Mouse (Mus musculus) lung, embryonic 15.5 days (tissue): Measurements from ENCODE around the gene Tmem82. TPM values are rescaled to one million over a fixed set of nuclear protein-coding genes. Genes with fewer than 3 reads are reported as not detected.
A peak's percentile ranks its signal among the peaks of the same experiment; 100 is the strongest.

Experiments used
- ATAC-seq: fragments of 200-750 bp; cut with Nextera tagmentation; 2 replicates; pipeline ENCODE4 v1.8.0; 2017; ENCODE audit warnings: moderate number of reproducible peaks, borderline replicate concordance; ENCODE audit not compliant: low FRiP score, low TSS enrichment; ENCODE audit errors: extremely low read depth
- H3K27ac ChIP-seq: fragments of 300-500 bp; sonication (generic); 2 replicates; pipeline ENCODE4 v1.5.1; 2015; ENCODE audit warnings: moderate library complexity, mild to moderate bottlenecking, inconsistent platforms
- H3K27me3 ChIP-seq: fragments of 300-500 bp; sonication (generic); 2 replicates; pipeline ENCODE4 v1.6.1; 2015; ENCODE audit warnings: inconsistent platforms
- H3K36me3 ChIP-seq: fragments of 300-500 bp; sonication (generic); 2 replicates; pipeline ENCODE4 v1.6.1; 2015; ENCODE audit warnings: inconsistent platforms
- H3K4me1 ChIP-seq: fragments of 300-500 bp; sonication (generic); 2 replicates; pipeline ENCODE4 v1.6.1; 2015; ENCODE audit warnings: inconsistent platforms
- H3K4me2 ChIP-seq: fragments of 300-500 bp; sonication (generic); 2 replicates; pipeline ENCODE4 v1.6.1; 2015; ENCODE audit warnings: inconsistent platforms, mild to moderate bottlenecking, moderate library complexity
- H3K4me3 ChIP-seq: fragments of 300-500 bp; sonication (generic); 2 replicates; pipeline ENCODE4 v1.5.1; 2015; ENCODE audit warnings: mild to moderate bottlenecking, inconsistent platforms
- H3K9ac ChIP-seq: fragments of 300-500 bp; sonication (generic); 2 replicates; pipeline ENCODE4 v1.6.1; 2015; ENCODE audit warnings: inconsistent platforms
- H3K9me3 ChIP-seq: fragments of 300-500 bp; sonication (generic); 2 replicates; pipeline ENCODE4 v1.6.1; 2016; ENCODE audit warnings: inconsistent platforms
- WGBS: fragments of 180-500 bp; shearing (Covaris S2); methylation state at CpG from one replicate; pipeline ENCODE4 v1.1.7; 2015; 5-methylcytosine and 5-hydroxymethylcytosine counted together
- polyA plus RNA-seq: library from polyadenylated mRNA; unstranded; fragments of >200 nt; fragmentation: Nextera tagmentation; extraction: Ambion mirVana; gene quantifications from 2 replicates; pipeline ENCODE4 v1.2.1, GENCODE M21; 2015

Tmem82 gene
- polyA plus RNA-seq, 1 experiment from 2014 or later: 0.49 TPM

GRCm38 (mm10) chr4:141635991-141636390 is 17.6 kb upstream of the Tmem82 start:
- WGBS: 85% methylated on average over 9 of the region's 9 CpGs
- Histone ChIP-seq H3K27me3 (no peaks in the 10 kb centered on the region), H3K36me3 (peaks cover 75% of the 10 kb centered on the region), H3K4me1 (no peaks in the 10 kb centered on the region), H3K9me3 (no peaks in the 10 kb centered on the region), H3K9ac (no peak overlapping the region), H3K4me2 (no peak overlapping the region), H3K4me3 (no peak overlapping the region), H3K27ac (no peak overlapping the region)
- no peak for ATAC-seq

- no peaks in the 10 kb centered on the region for H3K4me1 ChIP-seq
- H3K4me2 ChIP-seq: no peak overlapping the region
- H3K4me3 ChIP-seq: no peak overlapping the region
- WGBS: 81% methylated on average over 21 of the region's 21 CpGs
- H3K27ac ChIP-seq: no peak overlapping the region
- H3K36me3 ChIP-seq: peaks cover 88% of the 10 kb centered on the region
- H3K9ac ChIP-seq: no peak overlapping the region
- H3K27me3 ChIP-seq: no peaks in the 10 kb centered on the region
- no peak for ATAC-seq
- H3K9me3 ChIP-seq: no peaks in the 10 kb centered on the region
These were observed 13.9 kb upstream of the Tmem82 start for GRCm38 (mm10) chr4:141632111-141632873.

GRCm38 (mm10) chr4:141631250-141631649 is 12.8 kb upstream of the Tmem82 start:
- WGBS: 94% methylated on average over 20 of the region's 20 CpGs
- peaks cover 82% of the 10 kb centered on the region for H3K36me3 ChIP-seq
- H3K9me3 ChIP-seq: no peaks in the 10 kb centered on the region
- no peak overlapping the region for H3K9ac ChIP-seq
- no peaks in the 10 kb centered on the region for H3K27me3 ChIP-seq
- H3K27ac ChIP-seq: no peak overlapping the region
- no peak overlapping the region for H3K4me2 ChIP-seq
- H3K4me1 ChIP-seq: no peaks in the 10 kb centered on the region
- no peak overlapping the region for H3K4me3 ChIP-seq
- no peak for ATAC-seq

GRCm38 (mm10) chr4:141630021-141630420 is 11.6 kb upstream of the Tmem82 start:
- Histone ChIP-seq H3K27me3 (no peaks in the 10 kb centered on the region), H3K27ac (no peak overlapping the region), H3K9ac (no peak overlapping the region), H3K4me1 (no peaks in the 10 kb centered on the region), H3K36me3 (peaks cover 81% of the 10 kb centered on the region), H3K4me2 (no peak overlapping the region), H3K9me3 (no peaks in the 10 kb centered on the region), H3K4me3 (no peak overlapping the region)
- no peak for ATAC-seq
- 94% methylated on average over 11 of the region's 11 CpGs for WGBS

- WGBS: 66% methylated on average over 14 of the region's 14 CpGs
- Histone ChIP-seq H3K4me3 (no peak overlapping the region), H3K4me2 (no peak overlapping the region), H3K36me3 (peaks cover 72% of the 10 kb centered on the region), H3K27ac (no peak overlapping the region), H3K9me3 (no peaks in the 10 kb centered on the region), H3K4me1 (peaks cover 3% of the 10 kb centered on the region), H3K27me3 (no peaks in the 10 kb centered on the region), H3K9ac (no peak overlapping the region)
- ATAC-seq: no peak
These were observed 10.2 kb upstream of the Tmem82 start for GRCm38 (mm10) chr4:141628661-141629060.

- Histone ChIP-seq H3K4me2 (no peak overlapping the region), H3K4me3 (no peak overlapping the region), H3K9me3 (no peaks in the 10 kb centered on the region), H3K36me3 (peaks cover 63% of the 10 kb centered on the region), H3K27ac (no peak overlapping the region), H3K27me3 (no peaks in the 10 kb centered on the region), H3K9ac (no peak overlapping the region), H3K4me1 (peaks cover 6% of the 10 kb centered on the region)
- no peak for ATAC-seq
- 94% methylated on average over 5 of the region's 5 CpGs for WGBS
These were observed 9.1 kb upstream of the Tmem82 start for GRCm38 (mm10) chr4:141627502-141627901.

GRCm38 (mm10) chr4:141625774-141626550 is 7.5 kb upstream of the Tmem82 start:
- no peak overlapping the region for H3K9ac ChIP-seq
- H3K4me2 ChIP-seq: no peak overlapping the region
- no peak for ATAC-seq
- no peaks in the 10 kb centered on the region for H3K9me3 ChIP-seq
- WGBS: 90% methylated on average over 15 of the region's 16 CpGs
- H3K4me1 ChIP-seq: peaks cover 6% of the 10 kb centered on the region
- no peaks in the 10 kb centered on the region for H3K27me3 ChIP-seq
- H3K36me3 ChIP-seq: peaks cover 48% of the 10 kb centered on the region
- no peak overlapping the region for H3K4me3 ChIP-seq
- H3K27ac ChIP-seq: no peak overlapping the region

- no peak overlapping the region for H3K4me2 ChIP-seq
- peaks cover 6% of the 10 kb centered on the region for H3K4me1 ChIP-seq
- no peaks in the 10 kb centered on the region for H3K27me3 ChIP-seq
- no peaks in the 10 kb centered on the region for H3K9me3 ChIP-seq
- 69% methylated on average over 19 of the region's 19 CpGs for WGBS
- ATAC-seq: no peak
- no peak overlapping the region for H3K4me3 ChIP-seq
- H3K36me3 ChIP-seq: peaks cover 40% of the 10 kb centered on the region
- H3K27ac ChIP-seq: no peak overlapping the region
- H3K9ac ChIP-seq: no peak overlapping the region
These were observed 6.7 kb upstream of the Tmem82 start for GRCm38 (mm10) chr4:141624983-141625773.

- H3K36me3 ChIP-seq: peaks cover 29% of the 10 kb centered on the region
- H3K4me1 ChIP-seq: peaks cover 6% of the 10 kb centered on the region
- no peak overlapping the region for H3K4me3 ChIP-seq
- WGBS: 85% methylated on average over 8 of the region's 8 CpGs
- no peaks in the 10 kb centered on the region for H3K9me3 ChIP-seq
- no peak overlapping the region for H3K4me2 ChIP-seq
- no peaks in the 10 kb centered on the region for H3K27me3 ChIP-seq
- ATAC-seq: no peak
- no peak overlapping the region for H3K27ac ChIP-seq
- H3K9ac ChIP-seq: no peak overlapping the region
These were observed 5.7 kb upstream of the Tmem82 start for GRCm38 (mm10) chr4:141624134-141624533.

GRCm38 (mm10) chr4:141623666-141624065 is 5.2 kb upstream of the Tmem82 start, which contains the start of gene Slc25a34:
TSS of gene Slc25a34 (minus strand) at chr4:141623821.
- H3K4me2 ChIP-seq: no peak within 1 kb of the TSS
- H3K27ac ChIP-seq: no peak within 1 kb of the TSS
- H3K4me3 ChIP-seq: no peak within 1 kb of the TSS
- WGBS: 53% methylated on average over 1 of the region's 1 CpGs
- peaks cover 10% of the 10 kb centered on the region for H3K4me1 ChIP-seq
- ATAC-seq: peak; percentile 9; the same call in 1 of the 2 replicates
- no peak within 1 kb of the TSS for H3K9ac ChIP-seq
- peaks cover 25% of the 10 kb centered on the region for H3K36me3 ChIP-seq
- no peaks in the 10 kb centered on the region for H3K27me3 ChIP-seq
- no peaks in the 10 kb centered on the region for H3K9me3 ChIP-seq

GRCm38 (mm10) chr4:141623037-141623436 is 4.6 kb upstream of the Tmem82 start:
- peaks cover 14% of the 10 kb centered on the region for H3K4me1 ChIP-seq
- H3K27me3 ChIP-seq: no peaks in the 10 kb centered on the region
- 83% methylated on average over 11 of the region's 11 CpGs for WGBS
- peaks cover 18% of the 10 kb centered on the region for H3K36me3 ChIP-seq
- ATAC-seq: no peak
- H3K9ac ChIP-seq: no peak overlapping the region
- no peak overlapping the region for H3K4me3 ChIP-seq
- H3K27ac ChIP-seq: no peak overlapping the region
- H3K9me3 ChIP-seq: no peaks in the 10 kb centered on the region
- H3K4me2 ChIP-seq: no peak overlapping the region
